Mouse (Mus musculus) layer of hippocampus, postnatal 14 days (tissue): ENCODE measurements at regions not wholly inside any gene's neighbourhood (a gene's known extent, or its start where the extent isn't known, plus 50 kb on each side); places are given as distances from the start of the nearest gene placed in this dataset.
A peak's percentile ranks its signal among the peaks of the same experiment; 100 is the strongest.

Experiments used
- DNase-seq, 2 experiments: peaks; one replicate each; pipeline ENCODE4 v3.0.0; 2021 to 2022; ENCODE audit warnings: low spot score in 2 of 2, mixed read lengths in 1 of 2

GRCm38 (mm10) chr14:31944682-31945081 lies 84.1 kb upstream of the Galnt15 start:
- no peak for DNase-seq

- no peak for DNase-seq
Observed at GRCm38 (mm10) chr14:31945125-31945524, 83.7 kb upstream of the Galnt15 start.

- no peak for DNase-seq
Observed at GRCm38 (mm10) chr14:31946032-31946431, 82.8 kb upstream of the Galnt15 start.

- no peak for DNase-seq
Observed at GRCm38 (mm10) chr14:31947246-31947645, 81.5 kb upstream of the Galnt15 start.

- DNase-seq = no peak
Observed at GRCm38 (mm10) chr14:31951894-31952293, 76.9 kb upstream of the Galnt15 start.

GRCm38 (mm10) chr14:31953783-31954182 lies 75.0 kb upstream of the Galnt15 start:
- DNase-seq = peak in 1 of 2 experiments; percentile 22

GRCm38 (mm10) chr14:31954945-31955344 lies 73.8 kb upstream of the Galnt15 start:
- DNase-seq = peak; percentile 81 to 91

- DNase-seq = no peak
Observed at GRCm38 (mm10) chr14:31957211-31957638, 71.6 kb upstream of the Galnt15 start.

- DNase-seq = no peak
Observed at GRCm38 (mm10) chr14:31960201-31960854, 68.5 kb upstream of the Galnt15 start.

- no peak for DNase-seq
Observed at GRCm38 (mm10) chr14:31961442-31961841, 67.3 kb upstream of the Galnt15 start.

- no peak for DNase-seq
Observed at GRCm38 (mm10) chr14:31963131-31963911, 65.5 kb upstream of the Galnt15 start.

- DNase-seq = no peak
Observed at GRCm38 (mm10) chr14:31964076-31964475, 64.7 kb upstream of the Galnt15 start.

- no peak for DNase-seq
Observed at GRCm38 (mm10) chr14:31964831-31965230, 64.0 kb upstream of the Galnt15 start.

- no peak for DNase-seq
Observed at GRCm38 (mm10) chr14:31969531-31969930, 59.3 kb upstream of the Galnt15 start.

GRCm38 (mm10) chr14:31970245-31970830 lies 58.5 kb upstream of the Galnt15 start:
- DNase-seq = no peak

- no peak for DNase-seq
Observed at GRCm38 (mm10) chr14:31970851-31971250, 57.9 kb upstream of the Galnt15 start.

GRCm38 (mm10) chr14:31973702-31974101 lies 55.1 kb upstream of the Galnt15 start:
- DNase-seq = no peak

GRCm38 (mm10) chr14:31978196-31978595 lies 50.6 kb upstream of the Galnt15 start:
- no peak for DNase-seq

GRCm38 (mm10) chr14:31978690-31979089 lies 50.1 kb upstream of the Galnt15 start:
- DNase-seq = no peak
